Mouse (Mus musculus): ENCODE results near the gene Ugt1a10.

- TF ChIP-seq CTCF (IDR thresholded peaks at IDR 0.05; ENCODE audit: borderline replicate concordance, control insufficient read depth, extremely low read depth, insufficient read depth, low read length, poor library complexity): no peak
- no peak for TF ChIP-seq POLR2A (IDR thresholded peaks at IDR 0.05; ENCODE audit: control insufficient read depth, extremely low read depth, insufficient read depth, low read length, poor library complexity)
These were observed 15.3 kb downstream of the Ugt1a10 start, which contains the start of gene Ugt1a9 for GRCm38 (mm10) chr1:88070495-88070894.
